Mouse (Mus musculus) macrophage (primary cell): ENCODE results near the gene Inafm1. TPM values are rescaled to one million over a fixed set of nuclear protein-coding genes. Genes with fewer than 3 reads are reported as not detected.

Experiments
- H3K27ac ChIP-seq: fragments of 350-480 bp; formaldehyde crosslinking; 2 replicates; pipeline ENCODE4 v1.9.0; 2021
- H3K36me3 ChIP-seq: fragments of 350-480 bp; formaldehyde crosslinking; 2 replicates; pipeline ENCODE4 v1.9.0; 2021; ENCODE audit errors: inconsistent target
- H3K4me3 ChIP-seq: fragments of 350-480 bp; formaldehyde crosslinking; 2 replicates; pipeline ENCODE4 v1.9.0; 2021; ENCODE audit errors: inconsistent target
- H3K79me2 ChIP-seq: fragments of 350-480 bp; formaldehyde crosslinking; 2 replicates; pipeline ENCODE4 v1.9.0; 2021; ENCODE audit errors: inconsistent target
- WGBS: methylation state at CpG from one replicate; pipeline ENCODE4 v1.1.7; 2026; ENCODE audit warnings: inconsistent platforms; ENCODE audit not compliant: missing documents; 5-methylcytosine and 5-hydroxymethylcytosine counted together
- polyA plus RNA-seq: library from polyadenylated mRNA; stranded (reverse); fragments of 250-400 nt; gene quantifications from 3 replicates; pipeline ENCODE4 v1.2.4, GENCODE M21; 2018; ENCODE audit warnings: inconsistent platforms
- total RNA-seq, 78 experiments: library from RNA; depleted of rRNA; stranded (reverse); fragments of 250-400 nt; gene quantifications; 1 replicate in 9 of 78; 2 replicates in 24 of 78; 3 replicates in 43 of 78; 4 replicates in 2 of 78; pipeline ENCODE4 v1.2.4; 2018; ENCODE audit warnings: inconsistent platforms in 56 of 78

The Inafm1 gene
- 10 to 100 TPM; 11.6 to 72.8 (median 39.4) TPM for total RNA-seq (2018; cell fraction: chromatin; rRNA removed)
- 10 to 100 TPM in 4 of 26 experiments, 1 to 10 TPM in 22; 5.9 to 11.6 (median 8.4) TPM for total RNA-seq (2018; cell fraction: cytosol; rRNA removed)
- total RNA-seq (2018; cell fraction: nucleus; rRNA removed), result 10 to 100 TPM; 10.3 to 35.9 (median 25.5) TPM
- polyA plus RNA-seq, result 1.9 to 10.1 TPM (median 7.4 TPM) in 3 replicates

DNA sequence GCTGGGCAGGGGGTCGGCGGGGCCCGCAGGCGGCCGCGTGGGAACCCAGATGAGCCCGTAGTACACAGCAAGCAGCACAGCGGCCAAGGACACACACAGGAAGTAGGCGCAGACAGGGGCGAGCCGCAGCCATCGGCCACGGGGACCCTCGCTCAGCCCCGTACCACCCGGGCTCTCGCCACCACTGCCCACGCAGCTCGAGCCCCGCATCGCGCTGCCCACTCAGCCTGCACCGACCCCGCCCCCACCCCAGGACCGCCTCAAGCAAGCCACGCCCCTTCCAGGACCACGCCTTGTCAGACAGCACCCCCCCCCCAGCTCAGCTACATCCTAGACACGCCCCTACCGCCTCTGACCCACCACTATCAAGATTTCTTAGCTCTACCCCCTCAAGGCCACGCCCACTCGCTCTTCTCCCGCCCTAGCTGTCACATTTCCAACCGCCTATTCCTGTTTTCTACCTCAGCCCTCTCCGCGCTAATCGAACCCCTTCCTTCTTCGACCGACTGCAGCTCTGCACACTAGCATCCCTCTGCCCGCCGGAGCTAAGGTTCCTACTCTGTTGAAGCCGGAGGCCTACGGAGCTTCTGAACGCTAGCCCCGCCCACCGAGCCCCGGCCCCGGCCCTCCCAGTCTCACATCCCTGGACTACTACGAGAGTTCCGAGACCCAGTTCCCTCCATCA is at the start of gene Inafm1:
Gene Inafm1 (minus strand): TSS at position 537 of the 685 bp plus-strand sequence.
- WGBS, result under 1% methylated on average over 42 of the region's 49 CpGs
- Histone ChIP-seq H3K79me2 (no peaks in the 10 kb centered on the region), H3K36me3 (peaks cover 32% of the 10 kb centered on the region), H3K27ac (peak within 1 kb of the TSS; percentile 59), H3K4me3 (peak within 1 kb of the TSS; percentile 40)

DNA sequence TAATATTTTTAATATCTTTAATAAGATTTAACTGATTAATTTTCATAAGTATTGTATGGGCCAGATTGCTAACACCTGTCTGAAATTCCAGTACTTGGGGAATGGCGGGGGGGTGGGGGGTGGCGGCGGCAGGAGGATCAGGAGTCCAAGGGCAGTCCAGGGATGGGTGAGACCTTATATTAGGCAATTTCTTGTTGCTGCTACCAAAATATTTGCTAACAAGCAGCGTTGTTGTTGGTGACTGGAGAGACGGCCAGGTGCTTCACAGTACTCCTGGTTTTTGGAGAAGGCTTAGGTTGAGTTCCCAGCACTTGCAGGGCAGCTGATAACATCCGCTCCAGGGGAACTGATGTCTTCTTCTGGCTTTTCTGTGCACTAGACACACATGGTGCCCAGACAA is 47.1 kb upstream of the Inafm1 start:
- Histone ChIP-seq H3K27ac (no peak overlapping the region), H3K36me3 (peaks cover 15% of the 10 kb centered on the region; the same call in 1 of the 2 replicates), H3K79me2 (peaks cover 9% of the 10 kb centered on the region; the same call in 1 of the 2 replicates), H3K4me3 (no peak overlapping the region)
- 100% methylated on average over 6 of the region's 6 CpGs for WGBS

DNA sequence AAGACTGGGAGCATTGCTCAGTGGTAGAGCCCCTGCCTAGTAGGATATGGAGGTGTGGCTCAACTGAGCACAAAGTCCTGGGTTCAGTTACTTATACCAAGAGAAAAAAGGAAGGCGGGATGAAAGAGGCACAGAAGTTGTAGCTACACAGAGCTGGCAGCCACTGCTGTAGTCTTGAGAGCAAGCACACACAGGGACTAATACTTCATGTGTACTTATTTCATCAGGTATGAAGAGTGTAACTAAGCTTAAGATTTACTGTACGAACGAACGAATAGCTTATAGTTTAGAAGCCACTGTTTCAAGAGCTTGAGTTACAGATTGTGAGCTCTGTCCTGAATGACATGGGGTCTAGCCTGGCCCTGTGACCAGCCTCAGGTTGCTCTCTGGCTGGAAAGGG is 45.8 kb upstream of the Inafm1 start:
- Histone ChIP-seq H3K27ac (no peak overlapping the region), H3K79me2 (peaks cover 22% of the 10 kb centered on the region), H3K36me3 (peaks cover 15% of the 10 kb centered on the region; the same call in 1 of the 2 replicates), H3K4me3 (no peak overlapping the region)
- 94% methylated on average over 4 of the region's 4 CpGs for WGBS

DNA sequence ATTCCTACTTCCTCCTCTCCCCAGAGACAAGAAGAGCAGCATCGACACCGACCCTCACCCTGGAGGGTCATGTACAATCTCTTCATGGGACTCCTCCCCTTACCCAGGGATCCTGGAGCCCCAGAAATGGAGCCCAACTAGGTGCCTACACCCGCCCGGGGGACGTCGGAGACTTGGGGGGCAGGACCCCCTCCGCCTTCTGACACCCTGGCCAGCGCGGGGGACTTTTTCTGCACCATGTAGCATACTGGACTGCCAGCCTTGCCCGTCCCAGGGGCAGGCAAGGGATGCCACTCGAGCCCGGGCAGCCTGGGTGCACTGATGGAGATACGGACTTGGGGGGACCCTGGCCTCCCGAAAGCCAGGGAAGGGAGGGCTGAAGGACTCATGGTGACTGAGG is 43.7 kb upstream of the Inafm1 start:
- Histone ChIP-seq H3K27ac (no peak overlapping the region), H3K79me2 (peaks cover 29% of the 10 kb centered on the region), H3K36me3 (peaks cover 15% of the 10 kb centered on the region; the same call in 1 of the 2 replicates), H3K4me3 (no peak overlapping the region)
- 95% methylated on average over 10 of the region's 14 CpGs for WGBS

DNA sequence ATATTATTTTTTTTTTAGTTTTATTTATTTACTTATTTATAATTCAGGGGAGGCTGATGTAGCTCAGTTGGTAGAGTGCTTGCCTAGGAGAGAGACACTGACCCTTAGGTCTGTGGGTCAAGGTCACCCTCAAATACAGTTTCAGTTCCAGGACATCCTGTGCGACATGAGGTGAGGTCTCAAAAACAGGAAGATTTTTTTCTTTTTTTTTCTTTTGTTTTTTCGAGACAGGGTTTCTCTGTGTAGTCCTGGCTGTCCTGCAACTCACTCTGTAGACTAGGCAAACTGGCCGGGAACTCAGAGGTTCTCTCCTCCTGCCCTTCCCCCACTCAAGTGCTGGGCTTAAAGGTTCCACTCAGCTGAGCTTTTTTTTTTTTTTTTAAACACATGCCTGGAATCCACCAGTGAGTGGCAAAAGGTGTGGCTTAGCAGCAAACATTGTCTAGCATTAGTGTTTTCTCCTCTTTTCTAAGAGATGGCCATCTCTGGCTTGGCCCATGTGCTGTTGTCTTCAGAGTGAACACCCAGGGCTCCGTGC is 41.9 kb upstream of the Inafm1 start:
- Histone ChIP-seq H3K79me2 (peaks cover 45% of the 10 kb centered on the region), H3K27ac (peak overlapping the region; percentile 68; the same call in 1 of the 2 replicates), H3K4me3 (no peak overlapping the region), H3K36me3 (peaks cover 15% of the 10 kb centered on the region; the same call in 1 of the 2 replicates)
- 57% methylated on average over 4 of the region's 4 CpGs for WGBS

DNA sequence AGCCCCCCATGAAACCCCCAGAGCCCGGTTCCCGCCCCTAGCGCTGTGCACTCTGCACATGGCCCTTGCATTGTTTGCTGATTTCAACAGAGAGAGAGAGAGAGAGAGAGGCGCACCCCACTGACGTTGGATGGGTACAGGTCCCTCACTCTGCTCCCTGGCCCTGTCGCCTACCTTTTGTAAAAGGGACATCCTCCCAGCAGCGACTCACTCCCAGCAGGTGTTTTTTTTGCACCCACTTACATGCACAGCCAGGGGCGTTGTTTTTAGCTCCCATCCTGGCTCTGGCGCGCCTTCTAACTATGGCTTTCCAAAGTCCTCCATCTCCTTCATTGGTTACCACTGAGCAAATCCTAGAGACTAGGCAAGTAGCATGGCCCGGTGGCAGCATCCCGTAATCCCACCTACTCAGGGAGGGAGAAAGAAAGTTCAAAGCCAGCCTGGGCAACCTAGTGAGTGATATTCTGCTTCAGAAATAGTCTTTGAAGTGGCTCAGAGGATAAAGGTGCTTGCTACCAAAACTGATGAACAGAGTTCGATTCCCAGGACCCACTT is 40.9 kb upstream of the Inafm1 start:
- peak overlapping the region; percentile 68 for H3K27ac ChIP-seq
- H3K79me2 ChIP-seq, result peaks cover 50% of the 10 kb centered on the region
- H3K36me3 ChIP-seq, result peaks cover 15% of the 10 kb centered on the region; the same call in 1 of the 2 replicates
- peak overlapping the region; percentile 26 for H3K4me3 ChIP-seq
- 45% methylated on average over 10 of the region's 13 CpGs for WGBS

DNA sequence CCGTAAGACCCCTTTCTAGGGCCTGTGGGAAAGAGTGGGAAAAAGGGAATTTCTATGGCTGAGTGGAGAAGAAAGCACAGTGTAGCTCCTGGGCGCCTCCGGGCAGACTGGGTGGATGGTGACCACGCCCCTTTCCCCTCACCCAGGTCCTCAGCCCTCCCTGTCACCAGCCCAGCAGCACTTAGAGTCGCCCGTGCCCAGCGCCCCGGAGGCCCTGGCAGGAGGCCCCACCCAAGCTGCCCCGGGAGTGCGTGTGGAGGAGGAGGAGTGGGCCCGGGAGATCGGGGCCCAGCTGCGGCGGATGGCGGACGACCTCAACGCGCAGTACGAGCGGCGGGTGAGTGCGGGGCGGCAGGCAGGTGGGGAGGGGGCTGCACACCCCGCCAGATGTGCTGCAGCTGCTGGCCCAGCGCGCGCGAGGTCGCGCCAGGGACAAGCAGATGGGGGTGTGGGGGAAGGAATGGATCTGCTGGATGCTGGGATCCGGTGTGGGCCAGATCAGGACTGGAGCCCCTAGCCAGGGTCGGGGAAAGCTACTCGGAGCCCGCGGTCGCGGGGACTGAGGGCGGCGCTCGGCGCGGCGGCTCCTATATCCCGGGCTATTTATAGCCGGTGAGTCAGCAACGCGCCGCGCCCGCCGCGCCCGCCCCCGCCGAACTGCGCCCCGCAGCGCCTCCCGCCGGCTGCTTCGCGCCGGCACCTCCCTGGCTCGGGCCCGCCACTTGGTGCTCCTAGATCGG is 40.2 kb upstream of the Inafm1 start:
- Histone ChIP-seq H3K36me3 (peaks cover 15% of the 10 kb centered on the region; the same call in 1 of the 2 replicates), H3K79me2 (peaks cover 50% of the 10 kb centered on the region), H3K4me3 (peak overlapping the region; percentile 79), H3K27ac (peak overlapping the region; percentile 99)
- WGBS, result under 1% methylated on average over 59 of the region's 66 CpGs

DNA sequence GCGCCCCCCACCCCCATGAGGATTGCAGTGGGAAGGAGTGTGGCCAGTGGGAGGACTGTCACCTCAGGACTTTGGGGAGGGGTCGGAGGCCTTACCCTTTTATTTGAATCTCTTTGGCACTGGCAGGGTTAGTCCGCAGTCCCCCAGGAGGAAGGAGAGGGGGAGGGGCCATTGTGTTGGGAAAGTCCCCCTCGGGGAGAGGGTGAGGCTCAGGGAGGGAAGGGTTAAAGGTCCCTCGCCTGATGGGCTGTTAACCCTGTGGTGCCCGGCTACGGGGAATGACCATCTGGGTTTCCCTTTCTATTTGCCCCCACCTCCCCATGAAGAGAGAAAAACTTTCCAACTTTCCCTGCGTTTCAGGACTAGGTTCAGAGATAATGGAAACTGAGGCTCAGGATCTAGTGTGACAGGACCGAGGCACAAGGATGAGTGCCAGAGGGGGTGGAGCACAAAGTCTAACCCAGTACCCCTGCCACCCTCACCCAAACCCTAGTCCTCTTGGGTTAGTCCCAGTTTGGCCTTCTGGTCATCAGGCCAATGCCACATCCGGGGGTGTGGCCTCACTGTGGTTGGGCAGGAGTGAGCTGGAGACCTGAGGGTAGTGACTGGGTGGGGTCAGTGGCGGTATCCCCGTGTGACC is 39.4 kb upstream of the Inafm1 start:
- Histone ChIP-seq H3K79me2 (peaks cover 50% of the 10 kb centered on the region), H3K4me3 (peak overlapping the region; percentile 79), H3K27ac (peak overlapping the region; percentile 99), H3K36me3 (peaks cover 14% of the 10 kb centered on the region; the same call in 1 of the 2 replicates)
- 0% methylated on average over 12 of the region's 12 CpGs for WGBS

DNA sequence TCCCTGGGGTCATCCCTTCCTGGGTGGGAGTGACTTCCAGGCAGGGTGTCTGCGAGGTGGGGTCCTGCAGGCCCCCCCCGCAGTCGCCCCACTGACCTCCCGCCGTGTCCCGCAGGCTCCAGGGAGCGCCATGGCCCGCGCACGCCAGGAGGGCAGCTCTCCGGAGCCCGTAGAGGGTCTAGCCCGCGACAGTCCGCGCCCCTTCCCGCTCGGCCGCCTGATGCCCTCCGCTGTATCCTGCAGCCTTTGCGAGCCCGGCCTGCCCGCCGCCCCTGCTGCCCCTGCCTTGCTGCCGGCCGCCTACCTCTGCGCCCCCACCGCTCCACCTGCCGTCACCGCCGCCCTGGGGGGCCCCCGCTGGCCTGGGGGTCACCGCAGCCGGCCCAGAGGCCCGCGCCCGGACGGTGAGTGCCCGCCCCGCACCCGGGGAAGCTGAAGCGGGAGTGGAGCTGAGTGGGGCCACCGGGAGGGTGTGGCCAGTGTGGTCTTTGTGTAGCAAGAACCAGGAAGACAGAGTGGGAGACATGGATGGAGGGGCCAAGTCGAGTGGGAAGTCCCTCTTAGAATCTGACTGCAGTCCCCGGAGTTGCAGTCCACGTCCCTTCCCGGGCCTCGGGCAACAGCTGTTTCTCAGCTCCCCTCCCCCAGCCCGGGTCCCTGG is 38.7 kb upstream of the Inafm1 start:
- Histone ChIP-seq H3K4me3 (peak overlapping the region; percentile 79), H3K79me2 (peaks cover 50% of the 10 kb centered on the region), H3K27ac (peak overlapping the region; percentile 99), H3K36me3 (peaks cover 9% of the 10 kb centered on the region; the same call in 1 of the 2 replicates)
- WGBS, result 1% methylated on average over 37 of the region's 49 CpGs

DNA sequence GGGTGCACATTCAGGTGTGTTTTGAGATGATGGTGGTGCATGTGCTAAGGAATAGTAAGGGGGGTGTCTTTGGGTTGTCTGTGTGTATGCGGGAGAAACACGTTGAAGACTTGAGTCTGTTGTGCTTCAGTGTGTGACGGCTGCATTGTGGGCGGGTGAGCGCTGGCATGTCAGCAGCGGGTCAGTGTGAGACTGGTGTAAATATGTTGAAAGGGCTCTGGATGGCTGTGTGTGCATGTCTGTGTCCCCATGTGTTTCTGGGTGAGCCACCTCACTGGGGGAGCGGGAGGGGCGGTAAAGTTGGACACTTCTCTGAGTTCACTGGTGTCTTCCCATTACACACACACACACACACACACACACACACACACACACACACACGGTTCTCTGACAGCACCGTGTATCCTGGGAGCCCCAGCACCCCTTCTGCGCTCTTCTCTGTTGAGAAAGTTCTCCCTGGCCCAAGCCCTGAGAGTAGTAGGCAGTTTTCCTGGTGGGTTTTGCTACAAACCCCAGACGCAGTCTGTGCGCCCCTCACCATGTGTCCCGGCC is 38.1 kb upstream of the Inafm1 start:
- WGBS, result 1% methylated on average over 13 of the region's 14 CpGs
- Histone ChIP-seq H3K79me2 (peaks cover 48% of the 10 kb centered on the region), H3K36me3 (peaks cover 3% of the 10 kb centered on the region; the same call in 1 of the 2 replicates), H3K4me3 (peak overlapping the region; percentile 77), H3K27ac (peak overlapping the region; percentile 91)

DNA sequence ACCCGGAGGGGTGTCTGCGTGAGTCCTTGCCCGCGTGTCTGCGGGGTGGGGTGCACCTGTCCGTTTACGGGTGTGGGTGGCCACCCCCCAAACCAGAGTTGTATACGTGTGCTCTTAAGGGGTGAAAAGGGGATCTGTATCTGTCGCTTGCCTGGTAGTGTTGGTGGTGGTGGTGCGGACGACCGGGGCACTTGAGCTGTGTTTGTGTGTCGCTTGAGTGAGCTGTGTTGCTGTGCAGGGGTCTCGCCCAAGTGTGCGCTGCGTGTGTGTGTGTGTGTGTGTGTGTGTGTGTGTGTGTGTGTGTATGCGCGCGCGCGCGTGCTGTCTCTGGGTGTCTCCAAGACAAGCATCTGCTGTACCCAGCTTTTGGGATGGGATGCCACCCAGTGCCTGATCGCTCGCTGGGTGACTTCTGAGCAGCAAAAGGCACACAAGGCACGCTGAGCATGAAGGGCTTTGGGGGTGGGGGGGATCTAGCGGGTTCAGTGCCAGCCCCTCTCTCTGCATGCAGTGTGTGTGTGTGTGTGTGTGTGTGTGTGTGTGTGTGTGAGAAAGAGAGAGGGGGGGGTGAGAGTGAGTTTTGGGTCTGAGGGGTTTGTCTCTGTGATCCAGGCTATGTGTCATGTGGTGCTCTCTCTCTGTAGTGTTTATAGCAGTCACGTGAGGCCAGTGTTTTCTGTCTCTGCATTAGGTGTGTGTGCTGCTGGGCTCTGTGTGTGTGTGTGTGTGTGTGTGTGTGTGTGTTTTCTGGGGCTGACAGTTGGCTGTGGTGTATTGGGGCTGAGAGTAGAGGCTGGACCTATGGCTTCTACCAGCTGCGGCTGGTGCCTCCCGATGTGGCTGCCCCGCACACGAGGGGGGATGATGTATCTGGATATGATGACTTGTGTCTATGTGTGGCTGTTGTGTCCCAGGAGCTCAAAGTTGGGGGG is 37.4 kb upstream of the Inafm1 start:
- Histone ChIP-seq H3K4me3 (peak overlapping the region; percentile 77), H3K27ac (peak overlapping the region; percentile 91), H3K79me2 (peaks cover 44% of the 10 kb centered on the region), H3K36me3 (no peaks in the 10 kb centered on the region)
- WGBS, result under 1% methylated on average over 17 of the region's 31 CpGs

DNA sequence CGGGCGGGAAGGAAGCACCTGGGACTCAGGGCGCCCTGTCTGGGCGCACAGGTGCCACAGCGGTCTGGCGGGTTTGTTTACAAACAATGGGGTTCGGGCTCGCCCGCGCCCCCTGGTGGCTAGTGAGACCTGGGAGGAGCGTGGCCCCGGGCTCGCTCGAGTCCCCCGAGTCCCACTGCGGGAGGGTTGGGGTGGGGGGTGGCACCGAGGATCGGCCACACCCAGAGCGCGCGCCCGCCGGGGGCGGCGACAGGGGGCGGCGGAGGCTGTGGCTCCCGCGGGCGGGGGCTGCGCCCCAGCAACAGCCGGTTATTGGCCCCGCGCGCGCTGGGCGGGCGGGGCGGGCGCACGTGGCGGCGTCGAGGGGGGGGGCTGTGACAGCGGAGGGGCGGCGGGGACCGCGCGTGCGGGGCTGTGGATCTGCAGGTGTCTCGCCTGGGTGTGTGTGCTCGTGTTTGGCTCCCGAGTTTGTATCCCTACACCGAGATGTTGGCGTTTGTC is 36.7 kb upstream of the Inafm1 start:
- Histone ChIP-seq H3K36me3 (no peaks in the 10 kb centered on the region), H3K4me3 (peak overlapping the region; percentile 77), H3K79me2 (peaks cover 37% of the 10 kb centered on the region), H3K27ac (peak overlapping the region; percentile 91)
- 1% methylated on average over 39 of the region's 56 CpGs for WGBS
